Mouse (Mus musculus) macrophage (primary cell): ENCODE data around the gene Ncaph2. TPM values are rescaled to one million over a fixed set of nuclear protein-coding genes. Genes with fewer than 3 reads are reported as not detected.

Experiments
- H3K27ac ChIP-seq: fragments of 350-480 bp; formaldehyde crosslinking; 2 replicates; pipeline ENCODE4 v1.9.0; 2021
- H3K36me3 ChIP-seq: fragments of 350-480 bp; formaldehyde crosslinking; 2 replicates; pipeline ENCODE4 v1.9.0; 2021; ENCODE audit errors: inconsistent target
- H3K4me3 ChIP-seq: fragments of 350-480 bp; formaldehyde crosslinking; 2 replicates; pipeline ENCODE4 v1.9.0; 2021; ENCODE audit errors: inconsistent target
- H3K79me2 ChIP-seq: fragments of 350-480 bp; formaldehyde crosslinking; 2 replicates; pipeline ENCODE4 v1.9.0; 2021; ENCODE audit errors: inconsistent target
- WGBS: methylation state at CpG from one replicate; pipeline ENCODE4 v1.1.7; 2026; ENCODE audit warnings: inconsistent platforms; ENCODE audit not compliant: missing documents; 5-methylcytosine and 5-hydroxymethylcytosine counted together
- polyA plus RNA-seq: library from polyadenylated mRNA; stranded (reverse); fragments of 250-400 nt; gene quantifications from 3 replicates; pipeline ENCODE4 v1.2.4, GENCODE M21; 2018; ENCODE audit warnings: inconsistent platforms
- total RNA-seq, 78 experiments: library from RNA; depleted of rRNA; stranded (reverse); fragments of 250-400 nt; gene quantifications; 1 replicate in 9 of 78; 2 replicates in 24 of 78; 3 replicates in 43 of 78; 4 replicates in 2 of 78; pipeline ENCODE4 v1.2.4; 2018; ENCODE audit warnings: inconsistent platforms in 56 of 78

Ncaph2 gene
- 100 to 1,000 TPM in 15 of 26 experiments, 10 to 100 TPM in 11; 46.3 to 230 (median 112) TPM for total RNA-seq (2018; cell fraction: chromatin; rRNA removed)
- 10 to 100 TPM; 30.0 to 46.2 (median 38.9) TPM for total RNA-seq (2018; cell fraction: cytosol; rRNA removed)
- total RNA-seq (2018; cell fraction: nucleus; rRNA removed), result 10 to 100 TPM; 24.0 to 80.6 (median 40.6) TPM
- 37.1 to 52.3 TPM (median 40.4 TPM) in 3 replicates for polyA plus RNA-seq

GRCm38 (mm10) chr15:89355241-89356187, at the start of gene Ncaph2, which contains the start of gene Lmf2:
Gene Ncaph2, plus strand, starts transcription at chr15:89355719.
Gene Lmf2, minus strand, starts transcription at chr15:89355659.
- peaks cover 67% of the 10 kb centered on the region for H3K79me2 ChIP-seq
- H3K27ac ChIP-seq, result peak within 1 kb of the TSS; percentile 74
- peak within 1 kb of the TSS; percentile 94 for H3K4me3 ChIP-seq
- WGBS, result under 1% methylated on average over 59 of the region's 64 CpGs
- peaks cover 26% of the 10 kb centered on the region; the same call in 1 of the 2 replicates for H3K36me3 ChIP-seq

- Histone ChIP-seq H3K36me3 (peaks cover 55% of the 10 kb centered on the region), H3K4me3 (no peak overlapping the region), H3K27ac (no peak overlapping the region), H3K79me2 (peaks cover 63% of the 10 kb centered on the region)
- 100% methylated on average over 1 of the region's 1 CpGs for WGBS
These were observed 49.6 kb upstream of the Ncaph2 start for GRCm38 (mm10) chr15:89305966-89306365.

GRCm38 (mm10) chr15:89307461-89307860, 48.1 kb upstream of the Ncaph2 start:
- WGBS, result 87% methylated on average over 13 of the region's 13 CpGs
- Histone ChIP-seq H3K36me3 (peaks cover 40% of the 10 kb centered on the region), H3K79me2 (peaks cover 78% of the 10 kb centered on the region), H3K4me3 (no peak overlapping the region), H3K27ac (no peak overlapping the region)

- 69% methylated on average over 7 of the region's 7 CpGs for WGBS
- peaks cover 89% of the 10 kb centered on the region for H3K79me2 ChIP-seq
- H3K36me3 ChIP-seq, result peaks cover 31% of the 10 kb centered on the region; the same call in 1 of the 2 replicates
- H3K27ac ChIP-seq, result no peak overlapping the region
- no peak overlapping the region for H3K4me3 ChIP-seq
These were observed 46.9 kb upstream of the Ncaph2 start for GRCm38 (mm10) chr15:89308406-89309139.

GRCm38 (mm10) chr15:89309962-89310498, 45.5 kb upstream of the Ncaph2 start:
- Histone ChIP-seq H3K27ac (no peak overlapping the region), H3K36me3 (peaks cover 16% of the 10 kb centered on the region; the same call in 1 of the 2 replicates), H3K4me3 (no peak overlapping the region), H3K79me2 (peaks cover 96% of the 10 kb centered on the region)
- WGBS, result 20% methylated on average over 6 of the region's 6 CpGs

GRCm38 (mm10) chr15:89313359-89313758, 42.2 kb upstream of the Ncaph2 start:
- H3K79me2 ChIP-seq, result peaks cover 65% of the 10 kb centered on the region
- 82% methylated on average over 4 of the region's 4 CpGs for WGBS
- no peaks in the 10 kb centered on the region for H3K36me3 ChIP-seq
- no peak overlapping the region for H3K4me3 ChIP-seq
- no peak overlapping the region for H3K27ac ChIP-seq

- WGBS, result 38% methylated on average over 3 of the region's 3 CpGs
- no peaks in the 10 kb centered on the region for H3K36me3 ChIP-seq
These were observed 41.4 kb upstream of the Ncaph2 start for GRCm38 (mm10) chr15:89314107-89314506.

GRCm38 (mm10) chr15:89314511-89315189, 40.9 kb upstream of the Ncaph2 start:
- Histone ChIP-seq H3K36me3 (no peaks in the 10 kb centered on the region), H3K27ac (no peak overlapping the region), H3K79me2 (peaks cover 52% of the 10 kb centered on the region), H3K4me3 (peak overlapping the region; percentile 67)
- WGBS, result under 1% methylated on average over 58 of the region's 58 CpGs

More at GRCm38 (mm10) chr15:89314107-89314506, 41.4 kb upstream of the Ncaph2 start:
- Histone ChIP-seq H3K4me3 (peak overlapping the region; percentile 67), H3K79me2 (peaks cover 58% of the 10 kb centered on the region), H3K27ac (no peak overlapping the region)

GRCm38 (mm10) chr15:89315190-89315731, 40.3 kb upstream of the Ncaph2 start, which contains the start of gene Sbf1:
Gene Sbf1, minus strand, starts transcription at chr15:89315311.
- Histone ChIP-seq H3K36me3 (no peaks in the 10 kb centered on the region), H3K79me2 (peaks cover 46% of the 10 kb centered on the region), H3K4me3 (peak within 1 kb of the TSS; percentile 67), H3K27ac (peak within 1 kb of the TSS; percentile 29; the same call in 1 of the 2 replicates)
- 2% methylated on average over 36 of the region's 37 CpGs for WGBS

- 91% methylated on average over 11 of the region's 11 CpGs for WGBS
- Histone ChIP-seq H3K4me3 (no peak overlapping the region), H3K27ac (no peak overlapping the region)
These were observed 39.4 kb upstream of the Ncaph2 start for GRCm38 (mm10) chr15:89316146-89316545.

GRCm38 (mm10) chr15:89321264-89321663, 34.3 kb upstream of the Ncaph2 start:
- no peak overlapping the region for H3K27ac ChIP-seq
- H3K36me3 ChIP-seq, result no peaks in the 10 kb centered on the region
- H3K4me3 ChIP-seq, result no peak overlapping the region
- no peaks in the 10 kb centered on the region for H3K79me2 ChIP-seq
- 70% methylated on average over 7 of the region's 8 CpGs for WGBS

More at GRCm38 (mm10) chr15:89316146-89316545, 39.4 kb upstream of the Ncaph2 start:
- H3K36me3 ChIP-seq, result no peaks in the 10 kb centered on the region
- peaks cover 37% of the 10 kb centered on the region for H3K79me2 ChIP-seq

- 61% methylated on average over 26 of the region's 26 CpGs for WGBS
- Histone ChIP-seq H3K36me3 (no peaks in the 10 kb centered on the region), H3K4me3 (no peak within 1 kb of the TSS), H3K79me2 (no peaks in the 10 kb centered on the region), H3K27ac (no peak within 1 kb of the TSS)
These were observed 32.6 kb upstream of the Ncaph2 start, which contains the start of gene Adm2 for GRCm38 (mm10) chr15:89322670-89323522. Gene Adm2, plus strand, starts transcription at chr15:89322720.
